Mouse (Mus musculus): Measurements from ENCODE around the gene Atp8b3. TPM values are rescaled to one million over a fixed set of nuclear protein-coding genes. Genes with fewer than 3 reads are reported as not detected.

Gene Atp8b3
- total RNA-seq (2014; rRNA removed; ENCODE audit: low replicate concordance) = not detected in 2 replicates
- not detected in 2 replicates for polyA plus RNA-seq (2015; fragmentation: Nextera tagmentation; extraction: Ambion mirVana)

- WGBS = 3% methylated on average over 30 of the region's 30 CpGs
- H3K9me3 ChIP-seq (replicated peaks; ENCODE audit: control insufficient read depth, low read length) = no peaks in the 10 kb centered on the region
- peak; percentile 41 for DNase-seq (ENCODE audit: low spot score)
- peak within 1 kb of the TSS; percentile 41 for H3K4me2 ChIP-seq (ENCODE audit: low read depth, low read length)
- H3K9ac ChIP-seq (replicated peaks; ENCODE audit: low read depth, low read length) = no peak within 1 kb of the TSS
- H3K4me1 ChIP-seq (ENCODE audit: control insufficient read depth, insufficient read depth) = no peaks in the 10 kb centered on the region
- H3K36me3 ChIP-seq (replicated peaks; ENCODE audit: control insufficient read depth, insufficient read depth, low read length) = peaks cover 29% of the 10 kb centered on the region
- no peak within 1 kb of the TSS for H3K27ac ChIP-seq (ENCODE audit: low read depth)
- peak; percentile 77 for ATAC-seq (ENCODE audit: insufficient read depth, low read depth)
- peaks cover 17% of the 10 kb centered on the region for H3K27me3 ChIP-seq (ENCODE audit: control insufficient read depth, insufficient read depth, low read length)
- H3K4me3 ChIP-seq (ENCODE audit: low read depth, low read length) = no peak within 1 kb of the TSS
- TF ChIP-seq EP300 (IDR thresholded peaks at IDR 0.05; ENCODE audit: low read depth) (no peak), CTCF (IDR thresholded peaks at IDR 0.05; ENCODE audit: low read depth) (no peak)
Measured at GRCm38 (mm10) chr10:80538710-80539394, at the start of gene Atp8b3. Gene Atp8b3 (minus strand): TSS chr10:80539124.

- TF ChIP-seq EP300 (IDR thresholded peaks at IDR 0.05; ENCODE audit: low read depth) = peak; percentile 67
- no peak for TF ChIP-seq CTCF (IDR thresholded peaks at IDR 0.05; ENCODE audit: low read depth)
- Histone ChIP-seq H3K9ac (replicated peaks; ENCODE audit: low read depth, low read length) (no peak overlapping the region), H3K4me3 (ENCODE audit: low read depth, low read length) (no peak overlapping the region; the same call in 1 of the 2 replicates), H3K36me3 (replicated peaks; ENCODE audit: control insufficient read depth, insufficient read depth, low read length) (peaks cover 5% of the 10 kb centered on the region; the same call in 1 of the 2 replicates), H3K9me3 (replicated peaks; ENCODE audit: control insufficient read depth, low read length) (no peaks in the 10 kb centered on the region), H3K4me2 (ENCODE audit: low read depth, low read length) (peak overlapping the region; percentile 46), H3K4me1 (ENCODE audit: control insufficient read depth, insufficient read depth) (peaks cover 24% of the 10 kb centered on the region), H3K27ac (ENCODE audit: low read depth) (peak overlapping the region; percentile 81), H3K27me3 (ENCODE audit: control insufficient read depth, insufficient read depth, low read length) (no peaks in the 10 kb centered on the region)
- 52% methylated on average over 4 of the region's 4 CpGs for WGBS
- peak; percentile 40 for ATAC-seq (ENCODE audit: insufficient read depth, low read depth)
- DNase-seq (ENCODE audit: low spot score) = peak; percentile 65
Measured at GRCm38 (mm10) chr10:80587305-80587657, 48.4 kb upstream of the Atp8b3 start.

GRCm38 (mm10) chr10:80586407-80587304 lies 47.7 kb upstream of the Atp8b3 start:
- peaks cover 24% of the 10 kb centered on the region for H3K4me1 ChIP-seq (ENCODE audit: control insufficient read depth, insufficient read depth)
- peak overlapping the region; percentile 23 for H3K4me3 ChIP-seq (ENCODE audit: low read depth, low read length)
- H3K9ac ChIP-seq (replicated peaks; ENCODE audit: low read depth, low read length) = peak overlapping the region; percentile 30; the same call in 1 of the 2 replicates
- no peak for TF ChIP-seq CTCF (IDR thresholded peaks at IDR 0.05; ENCODE audit: low read depth)
- TF ChIP-seq EP300 (IDR thresholded peaks at IDR 0.05; ENCODE audit: low read depth) = no peak
- peak overlapping the region; percentile 81 for H3K27ac ChIP-seq (ENCODE audit: low read depth)
- H3K9me3 ChIP-seq (replicated peaks; ENCODE audit: control insufficient read depth, low read length) = no peaks in the 10 kb centered on the region
- no peak for ATAC-seq (ENCODE audit: insufficient read depth, low read depth)
- DNase-seq (ENCODE audit: low spot score) = no peak
- WGBS = 88% methylated on average over 43 of the region's 51 CpGs
- no peaks in the 10 kb centered on the region for H3K27me3 ChIP-seq (ENCODE audit: control insufficient read depth, insufficient read depth, low read length)
- peaks cover 5% of the 10 kb centered on the region for H3K36me3 ChIP-seq (replicated peaks; ENCODE audit: control insufficient read depth, insufficient read depth, low read length)
- H3K4me2 ChIP-seq (ENCODE audit: low read depth, low read length) = peak overlapping the region; percentile 46

- H3K4me1 ChIP-seq (ENCODE audit: control insufficient read depth, insufficient read depth) = peaks cover 24% of the 10 kb centered on the region
- ATAC-seq (ENCODE audit: insufficient read depth, low read depth) (no peak), DNase-seq (ENCODE audit: low spot score) (no peak)
- H3K9me3 ChIP-seq (replicated peaks; ENCODE audit: control insufficient read depth, low read length) = no peaks in the 10 kb centered on the region
- H3K4me3 ChIP-seq (ENCODE audit: low read depth, low read length) = no peak overlapping the region
- no peak overlapping the region for H3K27ac ChIP-seq (ENCODE audit: low read depth)
- 85% methylated on average over 8 of the region's 8 CpGs for WGBS
- peak overlapping the region; percentile 46 for H3K4me2 ChIP-seq (ENCODE audit: low read depth, low read length)
- no peak overlapping the region for H3K9ac ChIP-seq (replicated peaks; ENCODE audit: low read depth, low read length)
- H3K27me3 ChIP-seq (ENCODE audit: control insufficient read depth, insufficient read depth, low read length) = no peaks in the 10 kb centered on the region
- TF ChIP-seq CTCF (IDR thresholded peaks at IDR 0.05; ENCODE audit: low read depth) = no peak
- no peak for TF ChIP-seq EP300 (IDR thresholded peaks at IDR 0.05; ENCODE audit: low read depth)
- peaks cover 5% of the 10 kb centered on the region for H3K36me3 ChIP-seq (replicated peaks; ENCODE audit: control insufficient read depth, insufficient read depth, low read length)
Measured at GRCm38 (mm10) chr10:80585581-80585980, 46.7 kb upstream of the Atp8b3 start.

- no peak for TF ChIP-seq CTCF (IDR thresholded peaks at IDR 0.05; ENCODE audit: low read depth)
- TF ChIP-seq EP300 (IDR thresholded peaks at IDR 0.05; ENCODE audit: low read depth) = no peak
- no peaks in the 10 kb centered on the region for H3K27me3 ChIP-seq (ENCODE audit: control insufficient read depth, insufficient read depth, low read length)
- H3K4me1 ChIP-seq (ENCODE audit: control insufficient read depth, insufficient read depth) = peaks cover 24% of the 10 kb centered on the region
- 0 out of 2 replicates have a peak overlapping the region, but pooled peaks have one; percentile 10 for H3K9ac ChIP-seq (replicated peaks; ENCODE audit: low read depth, low read length)
- ATAC-seq (ENCODE audit: insufficient read depth, low read depth) (no peak), DNase-seq (ENCODE audit: low spot score) (no peak)
- peak overlapping the region; percentile 46 for H3K4me2 ChIP-seq (ENCODE audit: low read depth, low read length)
- H3K9me3 ChIP-seq (replicated peaks; ENCODE audit: control insufficient read depth, low read length) = no peaks in the 10 kb centered on the region
- H3K36me3 ChIP-seq (replicated peaks; ENCODE audit: control insufficient read depth, insufficient read depth, low read length) = peaks cover 5% of the 10 kb centered on the region
- H3K27ac ChIP-seq (ENCODE audit: low read depth) = peak overlapping the region; percentile 30; the same call in 1 of the 2 replicates
- 60% methylated on average over 12 of the region's 12 CpGs for WGBS
- H3K4me3 ChIP-seq (ENCODE audit: low read depth, low read length) = no peak overlapping the region
Measured at GRCm38 (mm10) chr10:80584642-80585552, 46.0 kb upstream of the Atp8b3 start.
